ENCODE assay signal across 16 mouse cellular contexts in genomic region chr1:35843566-35843965, GRCm38 (mm10).
"Had no signal": no experiment of that assay in that cellular context is flagged by ENCODE, and none has a peak within 500 bp of the region (broad histone marks: within the 10 kb centered on the region; RNA-seq: fewer than 3 reads in every experiment).

No protein-coding gene starts in this region.

- H3K36me3 ChIP-seq: limb, embryonic 12.5 days; liver, embryonic 13.5 days; lung, embryonic 15.5 days; midbrain, embryonic 15.5 days; neural tube, embryonic 12.5 days had no signal

- H3K27ac ChIP-seq: left cerebral cortex, adult 2 months; limb, embryonic 12.5 days; liver, embryonic 13.5 days; lung, embryonic 15.5 days; macrophage; midbrain, embryonic 15.5 days; neural tube, embryonic 12.5 days; stomach, postnatal 0 days had no signal

- H3K27me3 ChIP-seq: limb, embryonic 12.5 days; liver, embryonic 13.5 days; lung, embryonic 15.5 days; midbrain, embryonic 15.5 days; neural tube, embryonic 12.5 days had no signal

- H3K4me3 ChIP-seq: left cerebral cortex, adult 2 months; limb, embryonic 12.5 days; liver, embryonic 13.5 days; lung, embryonic 15.5 days; megakaryocyte, embryonic 14.5 days; midbrain, embryonic 15.5 days; neural tube, embryonic 12.5 days had no signal

- DNase-seq: kidney, adult 11 months; kidney, postnatal 10 days; kidney, postnatal 4 days; liver, embryonic 13.5 days; liver, postnatal 0 days; lung, postnatal 14 days; thymus, postnatal 36 days had no signal

- H3K9ac ChIP-seq: limb, embryonic 12.5 days; liver, embryonic 13.5 days; liver, postnatal 0 days; lung, embryonic 15.5 days; midbrain, embryonic 15.5 days; neural tube, embryonic 12.5 days had no signal

- H3K9me3 ChIP-seq: liver, embryonic 13.5 days; lung, embryonic 15.5 days; midbrain, embryonic 15.5 days had no signal

- H3K4me1 ChIP-seq: limb, embryonic 12.5 days; liver, embryonic 13.5 days; lung, embryonic 15.5 days; midbrain, embryonic 15.5 days; neural tube, embryonic 12.5 days had no signal

- H3K4me2 ChIP-seq: limb, embryonic 12.5 days; liver, embryonic 13.5 days; lung, embryonic 15.5 days; midbrain, embryonic 11.5 days; midbrain, embryonic 15.5 days; neural tube, embryonic 12.5 days had no signal

- ATAC-seq: liver, postnatal 0 days; midbrain, embryonic 15.5 days had no signal
